Mouse (Mus musculus): ENCODE measurements at regions not wholly inside any gene's neighbourhood (a gene's known extent, or its start where the extent isn't known, plus 50 kb on each side); places are given as distances from the start of the nearest gene placed in this dataset.

- TF ChIP-seq POLR2A (IDR thresholded peaks at IDR 0.05; ENCODE audit: insufficient read depth, low read length) (no peak), CTCF (IDR thresholded peaks at IDR 0.05; ENCODE audit: low read depth, low read length) (no peak)
These were observed 67.8 kb upstream of the Marcks start for GRCm38 (mm10) chr10:37206546-37206945.

All from ES-Bruce4 (cell line).